Mouse (Mus musculus): ENCODE data around the gene Hmbs. TPM values are rescaled to one million over a fixed set of nuclear protein-coding genes. Genes with fewer than 3 reads are reported as not detected.
"Not testable (repeated sequence)": the region's sequence is repeated elsewhere in the genome, so short reads cannot be mapped to it uniquely, and the experiment has no call there.

Hmbs gene
- polyA plus RNA-seq, 1 experiment from 2014 or later: 60.8 TPM

DNA sequence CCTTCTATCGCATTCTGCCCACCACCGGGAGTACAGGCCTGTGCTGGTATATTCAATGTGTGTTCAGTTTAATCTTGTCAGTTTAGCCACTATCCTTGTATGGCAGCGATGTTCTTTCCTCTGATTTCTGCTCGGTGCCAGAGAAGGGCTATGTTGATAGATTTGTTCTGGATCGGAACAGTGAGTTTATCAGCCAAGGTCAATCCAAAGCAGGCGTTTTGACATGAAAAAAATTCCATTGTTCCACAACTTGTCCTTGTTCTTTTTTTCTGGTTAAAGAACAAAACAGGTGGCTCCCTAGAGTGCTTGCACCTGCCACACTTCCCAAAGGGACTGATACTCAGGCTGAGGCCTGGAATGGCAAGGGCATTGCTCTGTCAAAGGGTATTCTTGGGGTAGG is 32.1 kb upstream of the Hmbs start:
- DNase-seq (ENCODE audit: low spot score): no peak
- Histone ChIP-seq H3K4me3 (replicated peaks; ENCODE audit: low read length) (no peak overlapping the region), H3K27ac (no peak overlapping the region), H3K9ac (no peak overlapping the region), H3K4me2 (replicated peaks) (no peak overlapping the region), H3K9me3 (ENCODE audit: control insufficient read depth, low read length) (no peaks in the 10 kb centered on the region), H3K4me1 (replicated peaks; ENCODE audit: control insufficient read depth, insufficient read depth, low read length) (peaks cover 22% of the 10 kb centered on the region), H3K27me3 (ENCODE audit: control insufficient read depth, insufficient read depth, low read length) (no peaks in the 10 kb centered on the region), H3K36me3 (replicated peaks; ENCODE audit: control insufficient read depth, insufficient read depth) (peaks cover 4% of the 10 kb centered on the region)
- 91% methylated on average over 6 of the region's 6 CpGs for WGBS
- no peak for ATAC-seq (ENCODE audit: low FRiP score)

DNA sequence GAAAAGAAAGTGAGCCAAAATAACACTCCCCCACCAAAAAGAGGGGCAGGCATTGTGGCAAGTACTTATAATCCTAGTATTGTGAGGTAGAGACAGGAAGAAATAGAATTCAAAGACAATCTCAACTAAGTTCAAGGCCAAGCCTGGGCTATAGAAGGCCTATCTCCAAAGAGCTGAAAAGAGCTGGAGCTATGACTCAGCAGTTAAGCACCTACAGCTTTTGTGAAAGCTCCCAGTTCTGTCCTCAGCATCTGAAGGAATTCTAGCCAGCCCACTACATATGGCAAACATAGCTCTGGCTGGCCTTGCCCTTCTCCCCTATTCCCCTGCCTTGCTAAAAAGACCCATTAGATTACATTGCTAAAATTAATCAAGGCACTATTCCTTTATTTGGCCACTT is 29.4 kb upstream of the Hmbs start:
- Histone ChIP-seq H3K36me3 (replicated peaks; ENCODE audit: control insufficient read depth, insufficient read depth) (no peaks in the 10 kb centered on the region), H3K27ac (no peak overlapping the region), H3K4me2 (replicated peaks) (no peak overlapping the region), H3K9ac (no peak overlapping the region), H3K9me3 (ENCODE audit: control insufficient read depth, low read length) (no peaks in the 10 kb centered on the region), H3K4me1 (replicated peaks; ENCODE audit: control insufficient read depth, insufficient read depth, low read length) (peaks cover 7% of the 10 kb centered on the region; the same call in 1 of the 2 replicates), H3K4me3 (replicated peaks; ENCODE audit: low read length) (no peak overlapping the region), H3K27me3 (ENCODE audit: control insufficient read depth, insufficient read depth, low read length) (no peaks in the 10 kb centered on the region)
- ATAC-seq (ENCODE audit: low FRiP score) (no peak), DNase-seq (ENCODE audit: low spot score) (no peak)

DNA sequence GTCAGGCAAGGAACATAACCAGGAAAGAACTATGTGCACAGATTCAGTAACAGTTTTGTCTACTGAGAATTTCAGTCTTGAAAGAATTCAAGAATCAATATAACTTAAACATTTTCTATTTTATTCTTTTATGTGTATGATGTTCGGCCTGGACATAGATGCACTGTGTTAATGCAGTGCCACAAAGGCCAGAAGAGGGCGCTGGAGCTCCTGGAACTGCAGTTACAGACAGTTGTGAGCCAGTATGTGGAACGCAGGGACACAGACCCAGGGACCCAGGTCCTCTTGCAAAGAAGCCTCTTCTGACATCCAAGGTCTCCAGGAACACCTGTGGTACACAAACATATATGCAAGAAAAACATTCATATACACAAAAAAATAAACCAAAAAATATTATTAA is 20.5 kb upstream of the Hmbs start:
- H3K4me3 ChIP-seq (replicated peaks; ENCODE audit: low read length): no peak overlapping the region
- no peak overlapping the region for H3K27ac ChIP-seq
- peaks cover 7% of the 10 kb centered on the region for H3K4me1 ChIP-seq (replicated peaks; ENCODE audit: control insufficient read depth, insufficient read depth, low read length)
- H3K9me3 ChIP-seq (ENCODE audit: control insufficient read depth, low read length): no peaks in the 10 kb centered on the region
- no peak overlapping the region for H3K9ac ChIP-seq
- H3K36me3 ChIP-seq (replicated peaks; ENCODE audit: control insufficient read depth, insufficient read depth): peaks cover 2% of the 10 kb centered on the region
- DNase-seq (ENCODE audit: low spot score): no peak
- H3K27me3 ChIP-seq (ENCODE audit: control insufficient read depth, insufficient read depth, low read length): no peaks in the 10 kb centered on the region
- ATAC-seq (ENCODE audit: low FRiP score): no peak
- 60% methylated on average over 3 of the region's 3 CpGs for WGBS
- no peak overlapping the region for H3K4me2 ChIP-seq (replicated peaks)

DNA sequence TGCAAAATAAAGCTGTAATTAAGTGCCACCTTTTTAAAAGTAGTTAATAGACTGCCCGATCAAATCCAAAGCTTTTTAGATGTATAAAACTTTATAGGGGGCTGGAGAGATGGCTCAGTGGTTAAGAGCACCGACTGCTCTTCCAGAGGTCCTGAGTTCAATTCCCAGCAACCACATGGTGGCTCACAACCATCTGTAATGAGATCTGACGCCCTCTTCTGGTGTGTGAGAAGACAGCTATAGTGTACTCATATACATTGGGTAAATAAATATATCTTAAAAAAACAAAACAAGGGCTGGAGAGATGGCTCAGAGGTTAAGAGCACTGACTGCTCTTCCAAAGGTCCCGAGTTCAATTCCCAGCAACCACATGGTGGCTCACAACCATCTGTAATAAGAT is 17.9 kb upstream of the Hmbs start:
- Histone ChIP-seq H3K4me3 (replicated peaks; ENCODE audit: low read length) (peak overlapping the region; percentile 76), H3K27ac (0 out of 2 replicates have a peak overlapping the region, but pooled peaks have one; percentile 74), H3K4me2 (replicated peaks) (peak overlapping the region; percentile 88), H3K36me3 (replicated peaks; ENCODE audit: control insufficient read depth, insufficient read depth) (peaks cover 24% of the 10 kb centered on the region)
- H3K27me3 ChIP-seq (ENCODE audit: control insufficient read depth, insufficient read depth, low read length); H3K9me3 ChIP-seq (ENCODE audit: control insufficient read depth, low read length); DNase-seq (ENCODE audit: low spot score); H3K4me1 ChIP-seq (replicated peaks; ENCODE audit: control insufficient read depth, insufficient read depth, low read length); H3K9ac ChIP-seq; ATAC-seq (ENCODE audit: low FRiP score): not testable (repeated sequence)
- 47% methylated on average over 4 of the region's 4 CpGs for WGBS

DNA sequence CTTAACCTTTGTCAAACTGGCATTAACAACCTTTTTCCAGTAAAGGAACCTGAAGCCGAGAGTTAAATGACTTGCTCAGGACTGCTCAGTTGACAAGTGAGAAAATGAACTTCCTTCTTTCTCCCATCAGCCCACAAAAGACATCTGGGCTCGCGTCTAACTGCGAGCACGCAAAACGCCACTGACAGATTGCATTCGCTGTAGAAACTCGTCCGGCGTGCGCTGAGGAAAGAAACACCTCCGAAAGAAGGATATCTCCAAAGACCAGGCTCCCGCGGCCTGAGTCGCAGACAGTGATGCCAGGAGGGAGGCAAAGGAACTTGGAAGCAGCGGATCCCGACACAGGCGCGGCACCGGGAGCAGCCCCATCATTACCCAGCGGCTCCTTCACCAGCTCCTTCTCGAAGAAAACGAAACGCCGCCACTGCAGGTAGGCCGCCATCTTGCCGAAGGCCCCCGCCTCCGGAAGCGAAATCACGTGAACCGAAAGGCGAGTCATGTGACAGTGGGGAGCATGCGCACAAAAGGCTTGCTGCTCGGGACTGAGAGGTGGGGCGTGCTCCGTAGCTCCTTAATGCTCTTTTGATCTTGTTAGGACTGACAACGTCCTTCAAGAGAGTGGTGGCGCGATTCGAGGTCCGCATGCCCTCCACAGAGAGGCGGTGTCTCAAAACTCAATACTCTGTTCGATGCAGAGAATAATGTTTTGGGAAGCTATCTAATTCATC is 17.3 kb upstream of the Hmbs start, which contains the start of gene Vps11:
Gene Vps11, minus strand, starts transcription at position 481 of the 728 bp plus-strand sequence.
- ATAC-seq (ENCODE audit: low FRiP score): peak; percentile 90
- Histone ChIP-seq H3K9me3 (ENCODE audit: control insufficient read depth, low read length) (no peaks in the 10 kb centered on the region), H3K4me1 (replicated peaks; ENCODE audit: control insufficient read depth, insufficient read depth, low read length) (peaks cover 7% of the 10 kb centered on the region), H3K4me3 (replicated peaks; ENCODE audit: low read length) (peak within 1 kb of the TSS; percentile 76), H3K36me3 (replicated peaks; ENCODE audit: control insufficient read depth, insufficient read depth) (peaks cover 30% of the 10 kb centered on the region), H3K27ac (peak within 1 kb of the TSS; percentile 74), H3K9ac (peak within 1 kb of the TSS; percentile 88), H3K27me3 (ENCODE audit: control insufficient read depth, insufficient read depth, low read length) (no peaks in the 10 kb centered on the region), H3K4me2 (replicated peaks) (peak within 1 kb of the TSS; percentile 88)
- peak; percentile 97 for DNase-seq (ENCODE audit: low spot score)
- WGBS: under 1% methylated on average over 44 of the region's 44 CpGs

DNA sequence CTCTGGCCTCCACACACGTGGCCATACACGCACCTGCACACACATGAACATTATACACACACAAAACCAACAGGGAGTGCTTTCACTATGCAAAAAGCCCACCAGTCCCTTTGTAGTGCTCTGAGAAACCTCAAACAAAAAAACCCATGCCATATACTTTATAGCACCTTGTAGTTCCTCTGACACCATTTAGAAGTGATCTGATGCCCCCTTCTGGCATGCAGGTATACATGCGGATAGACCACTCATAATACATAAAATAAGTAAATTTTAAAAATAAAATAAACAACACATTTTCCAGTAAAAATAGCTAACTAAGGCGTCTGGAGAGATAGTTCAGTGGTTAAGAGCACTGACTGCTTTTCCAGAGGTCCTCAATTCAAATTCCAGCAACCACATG is 13.2 kb upstream of the Hmbs start:
- DNase-seq (ENCODE audit: low spot score) (peak; percentile 48), ATAC-seq (ENCODE audit: low FRiP score) (no peak)
- Histone ChIP-seq H3K4me3 (replicated peaks; ENCODE audit: low read length) (no peak overlapping the region), H3K9ac (no peak overlapping the region), H3K27me3 (ENCODE audit: control insufficient read depth, insufficient read depth, low read length) (no peaks in the 10 kb centered on the region), H3K36me3 (replicated peaks; ENCODE audit: control insufficient read depth, insufficient read depth) (peaks cover 72% of the 10 kb centered on the region), H3K4me2 (replicated peaks) (no peak overlapping the region), H3K9me3 (ENCODE audit: control insufficient read depth, low read length) (no peaks in the 10 kb centered on the region), H3K27ac (no peak overlapping the region), H3K4me1 (replicated peaks; ENCODE audit: control insufficient read depth, insufficient read depth, low read length) (peaks cover 7% of the 10 kb centered on the region)
- 76% methylated on average over 4 of the region's 4 CpGs for WGBS

DNA sequence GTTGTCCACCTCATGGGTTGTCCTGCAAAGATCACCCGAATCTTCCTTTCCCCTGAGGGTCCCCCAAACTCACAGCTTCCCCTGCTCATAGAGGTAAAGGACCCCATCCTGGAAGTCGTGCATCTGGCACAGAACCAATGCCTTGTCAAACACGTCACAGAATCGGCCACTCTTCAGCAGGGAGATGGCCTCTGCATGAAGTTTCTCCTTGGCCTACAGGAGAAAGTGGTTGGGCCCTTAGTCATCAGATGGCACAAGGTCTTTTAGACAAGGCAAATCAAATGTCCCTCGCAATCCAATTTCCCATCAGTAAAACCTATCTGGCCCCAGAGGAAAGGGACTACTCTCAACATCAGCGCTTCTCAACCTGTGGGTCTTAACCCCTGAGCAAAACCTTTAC is 9.1 kb upstream of the Hmbs start:
- Histone ChIP-seq H3K4me2 (replicated peaks) (no peak overlapping the region), H3K4me1 (replicated peaks; ENCODE audit: control insufficient read depth, insufficient read depth, low read length) (no peaks in the 10 kb centered on the region), H3K9ac (no peak overlapping the region), H3K9me3 (ENCODE audit: control insufficient read depth, low read length) (no peaks in the 10 kb centered on the region), H3K27ac (no peak overlapping the region), H3K27me3 (ENCODE audit: control insufficient read depth, insufficient read depth, low read length) (no peaks in the 10 kb centered on the region), H3K36me3 (replicated peaks; ENCODE audit: control insufficient read depth, insufficient read depth) (peaks cover 98% of the 10 kb centered on the region), H3K4me3 (replicated peaks; ENCODE audit: low read length) (no peak overlapping the region)
- no peak for ATAC-seq (ENCODE audit: low FRiP score)
- WGBS: 97% methylated on average over 6 of the region's 6 CpGs
- no peak for DNase-seq (ENCODE audit: low spot score)

DNA sequence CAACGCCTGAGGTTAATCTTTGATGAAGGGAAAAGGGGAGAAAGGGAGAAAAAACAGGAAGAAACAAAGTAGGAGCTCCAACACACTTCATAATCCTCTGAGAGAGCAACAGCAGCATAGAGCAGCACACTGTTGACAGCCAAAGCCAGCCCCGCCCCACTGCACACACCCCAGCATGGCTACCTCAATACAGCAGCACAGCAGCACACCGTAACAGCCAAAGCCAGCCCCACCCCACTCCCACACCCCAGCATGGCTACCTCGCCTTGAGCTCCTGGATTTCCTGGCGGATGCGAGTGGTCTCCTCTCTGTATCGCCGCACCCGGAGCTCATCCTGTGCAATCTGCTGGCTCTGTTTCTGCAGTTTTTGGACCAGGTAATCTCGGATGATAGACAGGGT is 8.3 kb upstream of the Hmbs start:
- Histone ChIP-seq H3K27me3 (ENCODE audit: control insufficient read depth, insufficient read depth, low read length) (no peaks in the 10 kb centered on the region), H3K4me1 (replicated peaks; ENCODE audit: control insufficient read depth, insufficient read depth, low read length) (no peaks in the 10 kb centered on the region), H3K4me2 (replicated peaks) (no peak overlapping the region), H3K9me3 (ENCODE audit: control insufficient read depth, low read length) (no peaks in the 10 kb centered on the region), H3K36me3 (replicated peaks; ENCODE audit: control insufficient read depth, insufficient read depth) (peaks cover 98% of the 10 kb centered on the region), H3K27ac (no peak overlapping the region), H3K4me3 (replicated peaks; ENCODE audit: low read length) (no peak overlapping the region), H3K9ac (no peak overlapping the region)
- whole genome bisulfite sequencing: 93% methylated on average over 10 of the region's 10 CpGs
- ATAC-seq (ENCODE audit: low FRiP score) (no peak), DNase-seq (ENCODE audit: low spot score) (no peak)

DNA sequence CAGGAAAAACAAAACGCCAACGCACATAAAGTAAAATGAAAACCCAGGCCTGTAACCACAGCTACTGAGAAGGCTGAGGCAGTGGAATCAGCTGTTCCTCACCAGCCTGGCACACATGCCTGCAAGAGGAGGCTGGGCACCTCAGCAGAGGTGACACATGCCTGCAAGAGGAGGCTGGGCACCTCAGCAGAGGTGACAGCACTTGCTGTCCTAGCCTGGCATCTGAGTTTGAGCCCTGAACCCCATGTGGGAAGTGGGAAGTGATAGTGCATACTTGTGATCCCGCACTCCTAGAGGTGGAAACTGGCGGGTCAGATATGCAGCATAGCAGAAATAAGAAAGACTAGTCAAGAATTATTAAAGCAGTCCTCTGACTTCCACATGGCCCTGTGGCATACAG is 7.4 kb upstream of the Hmbs start:
- Histone ChIP-seq H3K9me3 (ENCODE audit: control insufficient read depth, low read length) (no peaks in the 10 kb centered on the region), H3K9ac (no peak overlapping the region), H3K27me3 (ENCODE audit: control insufficient read depth, insufficient read depth, low read length) (no peaks in the 10 kb centered on the region), H3K27ac (no peak overlapping the region), H3K4me1 (replicated peaks; ENCODE audit: control insufficient read depth, insufficient read depth, low read length) (no peaks in the 10 kb centered on the region), H3K4me3 (replicated peaks; ENCODE audit: low read length) (no peak overlapping the region), H3K4me2 (replicated peaks) (no peak overlapping the region), H3K36me3 (replicated peaks; ENCODE audit: control insufficient read depth, insufficient read depth) (peaks cover 98% of the 10 kb centered on the region)
- WGBS: 100% methylated on average over 4 of the region's 4 CpGs
- ATAC-seq (ENCODE audit: low FRiP score): no peak
- no peak for DNase-seq (ENCODE audit: low spot score)

DNA sequence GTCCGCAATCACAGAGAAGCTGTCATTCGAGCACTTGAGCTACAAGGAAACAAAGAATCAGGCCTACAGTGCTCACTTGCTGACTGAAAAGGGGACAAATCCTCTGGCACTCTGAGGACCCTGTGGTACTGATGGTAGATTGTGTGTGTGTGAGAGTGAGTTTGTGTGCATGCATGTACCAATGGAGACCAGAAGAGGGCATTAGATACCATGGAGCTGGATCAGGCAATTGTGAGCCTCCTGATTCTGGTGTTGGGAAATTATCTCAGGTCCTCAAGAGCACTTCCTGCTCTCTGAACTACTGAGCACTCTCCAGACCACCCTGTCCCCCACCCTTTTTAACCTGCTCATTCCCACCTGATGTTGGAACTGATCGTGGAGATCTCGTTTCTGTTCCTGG is 4.5 kb upstream of the Hmbs start:
- H3K4me2 ChIP-seq (replicated peaks): no peak overlapping the region
- H3K4me3 ChIP-seq (replicated peaks; ENCODE audit: low read length): no peak overlapping the region
- peaks cover 76% of the 10 kb centered on the region for H3K36me3 ChIP-seq (replicated peaks; ENCODE audit: control insufficient read depth, insufficient read depth)
- no peaks in the 10 kb centered on the region for H3K27me3 ChIP-seq (ENCODE audit: control insufficient read depth, insufficient read depth, low read length)
- no peaks in the 10 kb centered on the region; the same call in 1 of the 2 replicates for H3K4me1 ChIP-seq (replicated peaks; ENCODE audit: control insufficient read depth, insufficient read depth, low read length)
- no peaks in the 10 kb centered on the region for H3K9me3 ChIP-seq (ENCODE audit: control insufficient read depth, low read length)
- H3K9ac ChIP-seq: no peak overlapping the region
- WGBS: 96% methylated on average over 4 of the region's 4 CpGs
- ATAC-seq (ENCODE audit: low FRiP score) (no peak), DNase-seq (ENCODE audit: low spot score) (no peak)
- H3K27ac ChIP-seq: no peak overlapping the region

All from hindbrain, embryonic 14.5 days (tissue).